Mouse (Mus musculus) cortical plate, adult 2 months (tissue): ENCODE data around the gene Mettl16. TPM values are rescaled to one million over a fixed set of nuclear protein-coding genes. Genes with fewer than 3 reads are reported as not detected.

Experiments used
- H3K27ac ChIP-seq: fragments of 200-500 bp; 2 replicates; pipeline ENCODE4 v1.5.1; 2012; ENCODE audit warnings: low read length, control low read depth, inconsistent platforms; ENCODE audit not compliant: insufficient read depth
- H3K4me1 ChIP-seq: fragments of 200-500 bp; 2 replicates; pipeline ENCODE4 v1.6.1; 2011; ENCODE audit warnings: low read length; ENCODE audit not compliant: control insufficient read depth, insufficient read depth
- H3K4me3 ChIP-seq: fragments of 200-500 bp; 2 replicates; pipeline ENCODE4 v1.5.1; 2011; ENCODE audit warnings: mild to moderate bottlenecking, low read length, control low read depth; ENCODE audit not compliant: insufficient read depth
- CTCF ChIP-seq: fragments of 200-500 bp; IDR thresholded peaks from 2 replicates; pipeline ENCODE4 v1.5.1; 2011; ENCODE audit warnings: mild to moderate bottlenecking, control low read depth, low read length; ENCODE audit not compliant: insufficient read depth; ENCODE audit errors: extremely low read depth
- POLR2A ChIP-seq: fragments of 200-500 bp; IDR thresholded peaks from 2 replicates; pipeline ENCODE4 v1.6.1; 2011; ENCODE audit warnings: mild to moderate bottlenecking, low read length, control low read depth; ENCODE audit not compliant: insufficient read depth; ENCODE audit errors: extremely low read depth
- polyA plus RNA-seq: library from polyadenylated mRNA; depleted of rRNA; stranded (reverse); fragments of >200 nt; gene quantifications from 2 replicates; pipeline ENCODE4 v1.2.3, GENCODE M21; 2012

The Mettl16 gene
- polyA plus RNA-seq, 1 experiment = 15.1 TPM

DNA sequence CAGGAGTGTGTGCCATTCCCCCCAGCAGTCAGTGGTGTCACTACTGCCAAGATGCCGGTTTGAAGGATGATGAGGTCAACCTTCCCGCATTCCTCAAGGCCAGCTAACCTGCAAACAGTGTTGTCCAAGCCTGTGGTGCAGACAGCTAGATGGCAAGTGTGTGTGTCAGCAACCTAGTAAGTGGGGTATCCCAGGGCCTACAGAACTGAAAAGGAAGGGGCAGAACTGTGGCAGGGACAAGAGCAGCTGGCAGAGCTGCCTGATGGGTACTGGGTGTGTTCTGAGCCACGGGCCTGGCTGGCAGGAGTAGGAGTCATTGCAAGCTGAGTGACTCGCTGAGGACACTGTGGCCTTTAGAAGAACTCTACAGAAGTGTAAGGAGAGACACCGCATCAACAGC is 91.5 kb downstream of the Mettl16 start:
- Histone ChIP-seq H3K4me3 (no peak overlapping the region), H3K4me1 (peaks cover 2% of the 10 kb centered on the region), H3K27ac (no peak overlapping the region)
- TF ChIP-seq POLR2A = no peak
- no peak for TF ChIP-seq CTCF

DNA sequence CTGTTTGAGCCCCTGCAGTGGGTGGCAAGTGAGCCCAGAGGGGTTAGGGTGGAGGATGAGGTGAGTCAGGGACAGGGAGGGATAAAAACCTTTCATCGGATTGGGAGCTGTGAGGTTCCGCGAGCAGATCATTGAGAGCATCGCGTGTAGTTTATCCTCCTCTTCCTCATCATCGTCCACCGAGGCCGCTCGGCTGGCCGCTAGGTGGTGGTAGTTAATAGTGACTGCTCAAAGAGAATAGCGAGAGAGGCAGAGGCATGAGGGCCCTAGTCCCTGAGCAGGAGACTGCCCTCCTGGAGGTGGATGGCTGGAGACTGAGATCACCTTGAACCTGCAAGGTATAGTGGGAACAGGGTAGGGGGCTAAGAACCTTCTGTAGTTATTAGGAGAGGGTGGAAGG is 92.8 kb downstream of the Mettl16 start:
- H3K4me3 ChIP-seq = no peak overlapping the region
- TF ChIP-seq CTCF (peak; percentile 40), POLR2A (no peak)
- no peak overlapping the region for H3K27ac ChIP-seq
- peaks cover 2% of the 10 kb centered on the region for H3K4me1 ChIP-seq

DNA sequence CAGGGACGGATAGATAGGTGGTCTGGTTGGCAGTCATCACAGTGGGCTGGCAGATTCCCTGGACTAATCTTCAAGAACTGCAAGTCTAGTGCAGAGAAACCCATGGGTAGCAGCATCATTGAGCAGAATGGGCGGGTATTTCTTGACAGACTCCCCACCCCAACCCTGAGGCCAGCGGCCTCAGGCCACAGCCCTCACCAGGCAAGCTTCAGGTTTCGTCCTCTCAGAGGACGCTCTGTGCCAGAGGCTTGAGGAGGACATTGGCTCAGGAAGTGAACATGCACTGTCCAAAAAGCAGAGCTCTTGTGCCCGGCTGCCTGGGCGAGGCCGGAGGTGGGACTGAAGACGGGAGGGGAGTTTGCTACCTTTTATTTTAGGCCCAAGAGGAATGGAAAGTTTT is 93.8 kb downstream of the Mettl16 start:
- H3K27ac ChIP-seq = no peak overlapping the region
- TF ChIP-seq POLR2A = no peak
- no peak for TF ChIP-seq CTCF
- peaks cover 2% of the 10 kb centered on the region for H3K4me1 ChIP-seq
- no peak overlapping the region for H3K4me3 ChIP-seq

GRCm38 (mm10) chr11:74865252-74865651 is 94.6 kb downstream of the Mettl16 start:
- TF ChIP-seq CTCF (no peak), POLR2A (no peak)
- Histone ChIP-seq H3K4me1 (peaks cover 2% of the 10 kb centered on the region), H3K27ac (no peak overlapping the region), H3K4me3 (no peak overlapping the region)

- no peak overlapping the region for H3K27ac ChIP-seq
- H3K4me1 ChIP-seq = peaks cover 5% of the 10 kb centered on the region
- H3K4me3 ChIP-seq = no peak overlapping the region
- TF ChIP-seq CTCF (no peak), POLR2A (no peak)
These were observed 96.0 kb downstream of the Mettl16 start for GRCm38 (mm10) chr11:74866640-74867039.

DNA sequence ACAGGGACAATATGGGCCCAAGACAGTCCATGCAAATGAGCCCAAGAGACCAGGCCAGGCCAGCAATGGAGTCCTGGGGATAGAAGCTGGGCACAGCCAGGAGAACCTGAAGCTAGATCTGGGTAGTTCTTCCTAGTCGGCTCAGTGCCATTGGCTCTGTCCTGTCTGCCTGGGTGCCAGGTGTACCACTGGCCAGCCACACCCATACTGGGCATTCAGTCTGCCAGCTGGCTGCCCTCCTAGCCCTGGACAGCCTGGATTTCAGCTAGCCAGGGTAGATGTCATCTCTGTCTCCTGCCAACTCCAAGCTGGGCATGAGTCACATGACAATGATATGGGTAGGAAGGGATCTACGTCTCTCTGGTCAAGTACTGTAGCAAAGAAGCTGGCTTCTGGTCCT is 96.6 kb downstream of the Mettl16 start:
- H3K4me1 ChIP-seq = peaks cover 5% of the 10 kb centered on the region
- TF ChIP-seq CTCF = no peak
- no peak for TF ChIP-seq POLR2A
- no peak overlapping the region for H3K27ac ChIP-seq
- no peak overlapping the region for H3K4me3 ChIP-seq

DNA sequence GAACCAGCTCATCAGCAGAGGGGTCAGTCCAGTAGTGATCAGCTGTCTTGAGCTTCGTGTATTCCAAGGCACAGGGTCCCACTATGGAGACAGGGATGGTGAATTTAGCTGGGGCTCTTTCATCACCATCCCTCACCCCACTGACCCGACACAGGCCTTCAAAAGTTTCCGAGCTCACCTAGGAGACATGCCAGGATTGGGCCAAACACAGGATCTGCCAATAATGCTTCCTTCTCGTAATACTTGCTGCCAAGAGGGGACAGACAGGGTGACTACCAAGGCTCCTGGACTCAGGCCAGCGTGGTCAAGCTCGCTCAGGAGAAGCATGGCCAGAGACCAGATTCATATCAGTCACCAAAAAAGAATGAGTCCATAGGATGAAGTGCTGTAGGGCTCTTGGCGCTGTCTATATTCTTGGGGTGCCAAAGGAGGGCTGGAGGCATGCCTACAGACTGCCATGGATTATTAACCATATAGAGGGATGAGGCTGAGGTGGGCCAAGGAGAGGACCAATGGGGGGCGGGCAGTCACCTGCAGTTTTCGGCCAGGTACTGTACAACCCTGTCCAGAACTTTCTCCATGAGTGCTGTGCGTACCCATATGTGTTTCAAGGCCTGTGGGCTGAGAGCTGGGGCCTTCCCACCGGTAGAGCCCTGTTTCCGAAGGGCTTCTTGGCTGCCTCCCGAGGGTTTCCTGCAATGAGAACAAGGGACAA is 97.6 kb downstream of the Mettl16 start:
- Histone ChIP-seq H3K4me3 (no peak overlapping the region), H3K27ac (no peak overlapping the region), H3K4me1 (peaks cover 5% of the 10 kb centered on the region)
- no peak for TF ChIP-seq POLR2A
- TF ChIP-seq CTCF = no peak

- no peak overlapping the region for H3K4me3 ChIP-seq
- no peak overlapping the region for H3K27ac ChIP-seq
- H3K4me1 ChIP-seq = peaks cover 11% of the 10 kb centered on the region
- TF ChIP-seq POLR2A = no peak
- TF ChIP-seq CTCF = no peak
These were observed 99.0 kb downstream of the Mettl16 start for GRCm38 (mm10) chr11:74869603-74870002.

DNA sequence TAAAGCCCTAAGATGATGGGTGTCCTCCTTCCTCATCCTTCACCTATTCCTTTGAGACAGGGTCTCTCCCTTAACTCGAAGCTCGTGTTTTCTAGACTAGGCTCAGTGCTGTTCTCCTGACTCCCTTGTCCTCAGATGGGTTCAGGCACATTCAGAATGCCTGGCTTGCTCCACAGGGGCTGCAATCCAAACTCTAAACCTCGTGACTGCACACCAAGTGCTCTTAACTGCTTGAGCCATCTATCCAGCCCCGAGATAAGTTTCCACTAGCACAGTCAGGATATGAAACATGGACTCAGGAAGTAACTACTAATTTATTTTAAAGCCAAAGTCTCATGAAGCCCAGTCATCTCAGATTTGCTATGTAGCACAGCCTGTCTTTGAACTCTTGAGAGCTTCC is 99.9 kb downstream of the Mettl16 start:
- H3K4me3 ChIP-seq = no peak overlapping the region
- no peak for TF ChIP-seq CTCF
- no peak for TF ChIP-seq POLR2A
- peaks cover 15% of the 10 kb centered on the region for H3K4me1 ChIP-seq
- no peak overlapping the region for H3K27ac ChIP-seq

DNA sequence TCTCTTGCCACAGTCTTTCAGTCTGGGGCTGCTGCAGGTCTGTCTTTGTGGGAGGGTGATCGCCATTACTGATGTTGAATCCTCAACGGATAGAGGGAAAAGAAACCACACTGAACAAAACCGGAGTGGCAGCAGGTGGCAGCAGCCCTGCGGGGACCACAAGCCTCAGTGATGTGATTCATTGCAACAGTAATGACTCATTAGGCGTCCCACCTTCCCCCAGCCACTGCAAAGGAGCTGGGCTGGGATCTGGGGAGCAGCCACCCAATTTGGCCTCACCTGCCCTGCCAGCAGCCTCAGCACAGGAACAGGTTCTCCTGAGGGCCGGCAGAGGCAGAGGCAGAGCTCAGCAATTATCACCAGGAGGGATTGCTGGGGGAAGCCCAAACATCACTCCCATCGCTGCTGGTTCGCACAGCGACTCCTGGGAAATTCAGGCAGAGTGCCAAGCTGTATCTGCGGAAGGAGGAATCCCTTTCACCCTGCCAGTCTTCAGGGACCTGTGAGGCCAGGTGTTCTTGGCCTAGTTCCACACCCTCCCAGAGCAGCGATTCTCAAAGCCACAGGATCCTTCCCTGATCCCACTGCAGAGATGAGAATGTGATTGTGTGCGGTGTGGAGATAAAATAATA is 100.5 kb downstream of the Mettl16 start:
- Histone ChIP-seq H3K4me3 (no peak overlapping the region), H3K4me1 (peaks cover 15% of the 10 kb centered on the region), H3K27ac (no peak overlapping the region)
- TF ChIP-seq POLR2A = no peak
- peak; percentile 40 for TF ChIP-seq CTCF
